Mouse (Mus musculus) liver, embryonic 14.5 days (tissue): Measurements from ENCODE around the gene Qtrt1. TPM values are rescaled to one million over a fixed set of nuclear protein-coding genes. Genes with fewer than 3 reads are reported as not detected.
A peak's percentile ranks its signal among the peaks of the same experiment; 100 is the strongest.

Experiments
- ATAC-seq: fragments of 200-750 bp; cut with Nextera tagmentation; 2 replicates; pipeline ENCODE4 v1.8.0; 2017; ENCODE audit warnings: moderate number of reproducible peaks, mild to moderate bottlenecking, moderate library complexity; ENCODE audit not compliant: insufficient read depth
- DNase-seq, 3 experiments: peaks; one replicate each; pipeline ENCODE4 v3.0.0-alpha.2; 2012 to 2013; ENCODE audit warnings: low read depth in 3 of 3, low spot score in 3 of 3
- H3K27ac ChIP-seq: fragments of 300-500 bp; sonication (generic); 2 replicates; pipeline ENCODE4 v1.5.1; 2014; ENCODE audit warnings: moderate library complexity, mild to moderate bottlenecking, control low read depth, inconsistent platforms
- H3K27me3 ChIP-seq: fragments of 300-500 bp; sonication (generic); 2 replicates; pipeline ENCODE4 v1.6.1; 2014; ENCODE audit warnings: mild to moderate bottlenecking, low read length, moderate library complexity; ENCODE audit not compliant: control insufficient read depth, insufficient read depth
- H3K36me3 ChIP-seq: fragments of 300-500 bp; sonication (generic); replicated peaks from 2 replicates; pipeline ENCODE4 v1.6.1; 2014; ENCODE audit warnings: low read depth; ENCODE audit not compliant: control insufficient read depth, insufficient read depth
- H3K4me1 ChIP-seq, 2 experiments: fragments of 200-500 bp in 1 of 2; fragments of 300-500 bp in 1 of 2; sonication (generic) in 1 of 2; replicated peaks; 2 replicates each; pipeline ENCODE4 v1.6.1; 2012 to 2014; ENCODE audit warnings: antibody characterized with exemption in 1 of 2, inconsistent platforms in 1 of 2, low read length in 1 of 2; ENCODE audit not compliant: control insufficient read depth in 2 of 2, insufficient read depth in 2 of 2
- H3K4me2 ChIP-seq: fragments of 300-500 bp; sonication (generic); 2 replicates; pipeline ENCODE4 v1.6.1; 2014; ENCODE audit warnings: low read depth, mild to moderate bottlenecking, control low read depth, moderate library complexity
- H3K4me3 ChIP-seq, 2 experiments: fragments of 200-500 bp in 1 of 2; fragments of 300-500 bp in 1 of 2; sonication (generic) in 1 of 2; 2 replicates each; pipeline ENCODE4 v1.5.1; 2012 to 2014; ENCODE audit warnings: low read depth in 2 of 2, low read length in 2 of 2, mild to moderate bottlenecking in 2 of 2, control low read depth in 1 of 2, inconsistent platforms in 1 of 2, moderate library complexity in 1 of 2; ENCODE audit not compliant: insufficient read depth in 1 of 2
- H3K9ac ChIP-seq: fragments of 300-500 bp; sonication (generic); replicated peaks from 2 replicates; pipeline ENCODE4 v1.6.1; 2014; ENCODE audit warnings: mild to moderate bottlenecking, control low read depth, moderate library complexity
- H3K9me3 ChIP-seq: fragments of 300-500 bp; sonication (generic); 2 replicates; pipeline ENCODE4 v1.6.1; 2016; ENCODE audit warnings: low read length, mixed read lengths; ENCODE audit not compliant: control insufficient read depth
- CTCF ChIP-seq: IDR thresholded peaks from 2 replicates; pipeline ENCODE4 v1.5.1; 2016; ENCODE audit warnings: antibody characterized with exemption, low read depth, control low read depth
- EP300 ChIP-seq: IDR thresholded peaks from 2 replicates; pipeline ENCODE4 v1.6.1; 2016; ENCODE audit warnings: antibody characterized with exemption, low read depth
- WGBS: fragments of 180-500 bp; shearing (Covaris S2); extraction: QIAGEN DNeasy Blood & Tissue Kit; methylation state at CpG from one replicate; pipeline ENCODE4 v1.1.7; 2014; ENCODE audit not compliant: insufficient replicate concordance; 5-methylcytosine and 5-hydroxymethylcytosine counted together
- polyA plus RNA-seq, 2 experiments: library from polyadenylated mRNA; depleted of rRNA in 1 of 2; stranded (reverse) in 1 of 2; unstranded in 1 of 2; fragments of >200 nt; fragmentation: Nextera tagmentation in 1 of 2; extraction: Ambion mirVana in 1 of 2; gene quantifications; 2 replicates each; pipeline versions ENCODE4 v1.2.1 to v1.2.3; 2012 to 2014

Gene Qtrt1
- polyA plus RNA-seq (2012; rRNA removed) (20.0 and 25.4 TPM in 2 replicates), polyA plus RNA-seq (2014; fragmentation: Nextera tagmentation; extraction: Ambion mirVana) (20.0 and 20.9 TPM in 2 replicates)

- H3K9ac ChIP-seq: peak within 1 kb of the TSS; percentile 85
- ATAC-seq (peak; percentile 92), DNase-seq (peak; percentile 86 to 92 (median 88))
- peak within 1 kb of the TSS; percentile 40; the same call in 1 of the 2 replicates for H3K27ac ChIP-seq
- H3K9me3 ChIP-seq: no peaks in the 10 kb centered on the region
- no peak for TF ChIP-seq CTCF
- TF ChIP-seq EP300: no peak
- H3K4me3 ChIP-seq: peak within 1 kb of the TSS; percentile 77 to 82
- no peaks in the 10 kb centered on the region; the same call in 1 of the 2 replicates for H3K36me3 ChIP-seq
- H3K4me2 ChIP-seq: peak within 1 kb of the TSS; percentile 96
- under 1% methylated on average over 53 of the region's 53 CpGs for WGBS
- H3K27me3 ChIP-seq: no peaks in the 10 kb centered on the region
- H3K4me1 ChIP-seq: peaks cover 5 to 8% of the 10 kb centered on the region in 2 experiments
Measured at GRCm38 (mm10) chr9:21411669-21412550, at the start of gene Qtrt1. Qtrt1 (plus strand) TSS chr9:21411837.

- 21% methylated on average over 14 of the region's 14 CpGs for WGBS
Measured at GRCm38 (mm10) chr9:21366541-21367220, 45.0 kb upstream of the Qtrt1 start.

DNA sequence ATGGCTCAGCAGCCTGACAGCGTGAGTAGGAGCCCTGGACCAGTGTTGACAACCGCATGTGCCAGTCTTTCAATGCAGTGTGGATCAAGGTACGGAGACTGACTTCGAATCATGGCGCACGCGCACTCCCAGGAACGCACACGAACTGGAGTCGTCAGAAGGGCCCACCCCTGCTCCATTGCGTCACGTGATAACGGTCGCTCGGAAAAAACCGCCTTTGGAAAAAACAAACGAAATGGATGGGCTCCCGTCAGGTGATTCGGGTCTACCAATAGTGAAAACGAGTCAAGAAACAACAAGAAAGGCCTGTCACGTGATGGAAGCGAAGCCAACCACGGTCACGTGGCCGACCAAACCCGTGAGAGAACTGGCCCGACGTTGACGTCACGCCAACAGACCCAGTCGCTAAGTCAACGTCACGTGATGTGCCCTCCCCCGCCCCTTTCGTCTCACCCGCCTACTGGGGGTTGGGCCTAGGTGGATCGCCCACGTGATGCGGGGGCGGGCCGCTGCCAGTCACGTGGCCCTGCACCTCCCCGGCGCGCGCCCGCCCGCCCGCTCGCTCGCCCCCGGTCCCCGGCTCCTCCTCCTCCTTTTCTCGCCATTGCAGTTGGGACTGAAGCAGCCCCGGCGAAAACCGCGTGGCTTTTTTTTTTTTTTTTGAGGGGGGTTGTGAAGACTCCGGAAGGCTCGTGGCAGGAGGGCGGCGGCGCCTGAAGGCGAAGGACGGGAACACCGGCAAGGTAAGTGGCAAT lies 44.1 kb upstream of the Qtrt1 start, which contains the start of gene Ilf3:
Ilf3 (plus strand) TSS at position 515 of the 755 bp plus-strand sequence.
- Histone ChIP-seq H3K27ac (peak within 1 kb of the TSS; percentile 90), H3K4me1 (peaks cover 7 to 8% of the 10 kb centered on the region in 2 experiments), H3K27me3 (0 out of 2 replicates have a peak, but pooled peaks cover 4% of the 10 kb centered on the region), H3K9me3 (no peaks in the 10 kb centered on the region), H3K4me3 (peak within 1 kb of the TSS; percentile 72 to 88), H3K36me3 (no peaks in the 10 kb centered on the region), H3K4me2 (peak within 1 kb of the TSS; percentile 94), H3K9ac (peak within 1 kb of the TSS; percentile 74)
- WGBS: under 1% methylated on average over 65 of the region's 66 CpGs
- peak; percentile 100 for DNase-seq
- peak; percentile 88 for ATAC-seq
- TF ChIP-seq CTCF (no peak), EP300 (peak; percentile 62)

More at GRCm38 (mm10) chr9:21366541-21367220, 45.0 kb upstream of the Qtrt1 start:
- H3K27ac ChIP-seq: peak overlapping the region; percentile 90
- 0 out of 2 replicates have a peak, but pooled peaks cover 4% of the 10 kb centered on the region for H3K27me3 ChIP-seq
- ATAC-seq (peak; percentile 14; the same call in 1 of the 2 replicates), DNase-seq (peak; percentile 59 to 73 (median 67))
- H3K36me3 ChIP-seq: no peaks in the 10 kb centered on the region
- H3K9ac ChIP-seq: peak overlapping the region; percentile 67
- H3K4me2 ChIP-seq: peak overlapping the region; percentile 91
- H3K9me3 ChIP-seq: no peaks in the 10 kb centered on the region
- peaks cover 7 to 8% of the 10 kb centered on the region in 2 experiments for H3K4me1 ChIP-seq
- peak overlapping the region in 1 of 2 experiments; percentile 72; a peak in 2 of 4 replicates for H3K4me3 ChIP-seq
- TF ChIP-seq EP300: no peak
- TF ChIP-seq CTCF: peak; percentile 80

GRCm38 (mm10) chr9:21368131-21368584 lies 43.5 kb upstream of the Qtrt1 start:
- H3K36me3 ChIP-seq: no peaks in the 10 kb centered on the region
- H3K4me1 ChIP-seq: peaks cover 7 to 8% of the 10 kb centered on the region in 2 experiments
- peak overlapping the region; percentile 72 to 88 for H3K4me3 ChIP-seq
- under 1% methylated on average over 38 of the region's 38 CpGs for WGBS
- ATAC-seq (peak; percentile 29), DNase-seq (peak; percentile 45 to 56 (median 46))
- no peaks in the 10 kb centered on the region for H3K9me3 ChIP-seq
- peak overlapping the region; percentile 5 for H3K27ac ChIP-seq
- peak overlapping the region; percentile 74 for H3K9ac ChIP-seq
- TF ChIP-seq CTCF (no peak), EP300 (no peak)
- H3K4me2 ChIP-seq: peak overlapping the region; percentile 94
- no peaks in the 10 kb centered on the region for H3K27me3 ChIP-seq
